In the genomic region with DNA sequence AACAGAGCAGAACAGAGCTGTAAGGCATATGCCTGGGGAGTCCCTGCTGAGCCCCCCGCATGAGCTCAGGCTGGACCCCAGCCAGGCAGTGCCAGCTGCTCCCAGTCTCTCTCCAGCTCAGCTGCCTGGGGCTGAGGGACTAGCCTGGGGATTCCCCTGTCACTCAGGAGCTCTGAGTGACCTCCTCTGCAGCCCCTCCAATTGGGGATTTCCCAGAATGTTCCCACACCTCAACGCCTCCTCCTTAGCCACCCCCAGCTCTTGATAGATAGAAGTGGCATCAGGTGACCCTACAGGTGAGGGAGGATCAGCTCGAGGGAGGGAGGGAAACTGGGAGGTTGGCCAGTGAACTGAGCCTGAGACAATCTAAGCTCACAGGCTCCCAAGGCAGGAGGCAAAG, we compare ENCODE assay signal across 21 mouse cellular contexts. TPM values are rescaled to one million over a fixed set of nuclear protein-coding genes. Genes with fewer than 3 reads are reported as not detected.
A peak's percentile ranks its signal among the peaks of the same experiment; 100 is the strongest.
DNase-seq lines count a peak whose midpoint lies in the region; ATAC-seq lines count a peak whose summit lies in the region.
"Had no signal": no experiment of that assay in that cellular context is flagged by ENCODE, and none has a peak within 500 bp of the region (broad histone marks: within the 10 kb centered on the region; RNA-seq: fewer than 3 reads in every experiment).

No protein-coding gene starts in this region.

- H3K36me3 ChIP-seq in embryonic facial prominence, embryonic 14.5 days (ENCODE audit: control insufficient read depth, insufficient read depth, low read length), result no peaks in the 10 kb centered on the region
- no peaks in the 10 kb centered on the region for H3K36me3 ChIP-seq in embryonic facial prominence, embryonic 10.5 days (replicated peaks)
- H3K36me3 ChIP-seq in kidney, embryonic 14.5 days (ENCODE audit: control insufficient read depth, insufficient read depth, low read length), result no peaks in the 10 kb centered on the region
- H3K36me3 ChIP-seq: hindbrain, embryonic 12.5 days; intestine, embryonic 15.5 days had no signal

- H3K9ac ChIP-seq in embryonic facial prominence, embryonic 14.5 days (ENCODE audit: low read depth, low read length), result no peak overlapping the region
- no peak overlapping the region for H3K9ac ChIP-seq in kidney, embryonic 14.5 days (ENCODE audit: low read depth, low read length)
- H3K9ac ChIP-seq: hindbrain, embryonic 12.5 days; intestine, embryonic 15.5 days; liver, embryonic 14.5 days had no signal

- WGBS in embryonic facial prominence, embryonic 14.5 days, result 61% methylated on average over 3 of the region's 3 CpGs
- WGBS in embryonic facial prominence, embryonic 10.5 days, result 71% methylated on average over 3 of the region's 3 CpGs
- WGBS in kidney, embryonic 14.5 days, result 70% methylated on average over 3 of the region's 3 CpGs

- H3K27ac ChIP-seq in embryonic facial prominence, embryonic 14.5 days (replicated peaks; ENCODE audit: low read depth, low read length), result no peak overlapping the region
- no peak overlapping the region for H3K27ac ChIP-seq in embryonic facial prominence, embryonic 10.5 days (replicated peaks)
- no peak overlapping the region for H3K27ac ChIP-seq in kidney, embryonic 14.5 days (ENCODE audit: low read depth, low read length)
- H3K27ac ChIP-seq: gastrocnemius, adult 2 months; hindbrain, embryonic 12.5 days; intestine, embryonic 15.5 days; liver, embryonic 14.5 days had no signal

- no peaks in the 10 kb centered on the region for H3K27me3 ChIP-seq in embryonic facial prominence, embryonic 14.5 days (replicated peaks; ENCODE audit: control insufficient read depth, insufficient read depth, low read length)
- H3K27me3 ChIP-seq in embryonic facial prominence, embryonic 10.5 days (replicated peaks; ENCODE audit: low read depth, poor library complexity, severe bottlenecking), result peaks cover 42% of the 10 kb centered on the region
- no peaks in the 10 kb centered on the region for H3K27me3 ChIP-seq in kidney, embryonic 14.5 days (ENCODE audit: control insufficient read depth, insufficient read depth, low read length)
- H3K27me3 ChIP-seq: intestine, embryonic 15.5 days had no signal

- H3K4me1 ChIP-seq in embryonic facial prominence, embryonic 14.5 days (ENCODE audit: control insufficient read depth, insufficient read depth, low read length), result peaks cover 20% of the 10 kb centered on the region
- peaks cover 16% of the 10 kb centered on the region for H3K4me1 ChIP-seq in embryonic facial prominence, embryonic 10.5 days
- H3K4me1 ChIP-seq in kidney, embryonic 14.5 days (ENCODE audit: control insufficient read depth, insufficient read depth, low read length), result 0 out of 2 replicates have a peak, but pooled peaks cover 8% of the 10 kb centered on the region

- peak; percentile 8 for DNase-seq in embryonic facial prominence, embryonic 14.5 days (ENCODE audit: low spot score)
- no peak for DNase-seq in embryonic facial prominence, embryonic 10.5 days (ENCODE audit: low spot score)
- DNase-seq in layer of hippocampus, postnatal 10 days (ENCODE audit: low spot score in 2 of 2), result peak; percentile 30 to 46
- no peak for DNase-seq in layer of hippocampus, adult 11-12 months (ENCODE audit: low spot score)
- peak; percentile 61 for DNase-seq in CD4-positive, CD25-positive, alpha-beta regulatory T cell, adult 2 months (ENCODE audit: low read depth, low spot score)
- DNase-seq in lung, postnatal 36 days, result peak; percentile 23
- DNase-seq: adrenal gland, postnatal 36 days; cerebellum, adult 18-20 months; gastrocnemius, adult 2 months; kidney, adult 9 months; kidney, postnatal 36 days; retina, postnatal 1 day; right cerebral cortex, postnatal 4 days had no signal

- ATAC-seq in embryonic facial prominence, embryonic 14.5 days (ENCODE audit: low read depth), result no peak
- no peak for ATAC-seq in kidney, embryonic 14.5 days (ENCODE audit: low FRiP score, low TSS enrichment)
- ATAC-seq: forebrain, embryonic 16.5 days; intestine, embryonic 15.5 days; midbrain, embryonic 16.5 days had no signal

- H3K4me3 ChIP-seq in embryonic facial prominence, embryonic 14.5 days (ENCODE audit: low read depth, low read length), result no peak overlapping the region
- no peak overlapping the region for H3K4me3 ChIP-seq in embryonic facial prominence, embryonic 10.5 days
- no peak overlapping the region for H3K4me3 ChIP-seq in kidney, embryonic 14.5 days (ENCODE audit: low read length)
- H3K4me3 ChIP-seq: erythroblast, embryonic 14.5 days; gastrocnemius, adult 2 months; hindbrain, embryonic 12.5 days; intestine, embryonic 15.5 days had no signal

- no peak overlapping the region for H3K4me2 ChIP-seq in embryonic facial prominence, embryonic 14.5 days (ENCODE audit: low read depth, low read length)
- H3K4me2 ChIP-seq in kidney, embryonic 14.5 days (replicated peaks; ENCODE audit: low read depth, low read length), result no peak overlapping the region
- H3K4me2 ChIP-seq: hindbrain, embryonic 12.5 days; intestine, embryonic 15.5 days had no signal

- H3K9me3 ChIP-seq in embryonic facial prominence, embryonic 14.5 days (ENCODE audit: control insufficient read depth, low read length), result no peaks in the 10 kb centered on the region
- H3K9me3 ChIP-seq in embryonic facial prominence, embryonic 10.5 days, result no peaks in the 10 kb centered on the region
- no peaks in the 10 kb centered on the region for H3K9me3 ChIP-seq in kidney, embryonic 14.5 days (ENCODE audit: control insufficient read depth, low read length)
- H3K9me3 ChIP-seq: hindbrain, embryonic 12.5 days; intestine, embryonic 15.5 days had no signal

RNA-seq across cellular contexts. Expression of gene Batf, which starts 17.0 kb away (rescaled TPM):
- polyA plus RNA-seq in embryonic facial prominence, embryonic 14.5 days (2014; fragmentation: Nextera tagmentation; extraction: Ambion mirVana), result 7.3 and 8.3 TPM in 2 replicates
- polyA plus RNA-seq in embryonic facial prominence, embryonic 10.5 days (2016; fragmentation: Nextera tagmentation; extraction: Ambion mirVana), result 2.4 and 2.6 TPM in 2 replicates
- under 1 TPM in 1 of 2 experiments, not detected in 1; 0.96 TPM for total RNA-seq in layer of hippocampus, postnatal 10 days (2021)
- 2.7 and 2.9 TPM in 2 replicates for polyA plus RNA-seq in kidney, embryonic 14.5 days (2014; fragmentation: Nextera tagmentation; extraction: Ambion mirVana)

RNA-seq across cellular contexts. Expression of gene Flvcr2, which starts 42.8 kb away (rescaled TPM):
- polyA plus RNA-seq in embryonic facial prominence, embryonic 14.5 days (2014; fragmentation: Nextera tagmentation; extraction: Ambion mirVana), result 2.7 and 2.8 TPM in 2 replicates
- 0.74 and 0.88 TPM in 2 replicates for polyA plus RNA-seq in embryonic facial prominence, embryonic 10.5 days (2016; fragmentation: Nextera tagmentation; extraction: Ambion mirVana)
- 1 to 10 TPM; 2.8 to 3.0 TPM for total RNA-seq in layer of hippocampus, postnatal 10 days (2021)
- polyA plus RNA-seq in kidney, embryonic 14.5 days (2014; fragmentation: Nextera tagmentation; extraction: Ambion mirVana), result 0.94 and 2.2 TPM in 2 replicates
- total RNA-seq: granulocyte monocyte progenitor cell, adult 5-6 weeks had no signal
- polyA plus RNA-seq: erythroblast, embryonic 14.5 days had no signal

Comparison
In these comparisons a context has a peak if more than half of its experiments do, and no peak if none do; other contexts are left out.
1. DNase-seq: peak in embryonic facial prominence, embryonic 14.5 days (single experiment), layer of hippocampus, postnatal 10 days (2 of 2), CD4-positive, CD25-positive, alpha-beta regulatory T cell, adult 2 months (single experiment) and lung, postnatal 36 days (single experiment); none in embryonic facial prominence, embryonic 10.5 days (single experiment) and layer of hippocampus, adult 11-12 months (single experiment).